Comparison of ENCODE assay signal across 10 mouse cellular contexts in the genomic region with DNA sequence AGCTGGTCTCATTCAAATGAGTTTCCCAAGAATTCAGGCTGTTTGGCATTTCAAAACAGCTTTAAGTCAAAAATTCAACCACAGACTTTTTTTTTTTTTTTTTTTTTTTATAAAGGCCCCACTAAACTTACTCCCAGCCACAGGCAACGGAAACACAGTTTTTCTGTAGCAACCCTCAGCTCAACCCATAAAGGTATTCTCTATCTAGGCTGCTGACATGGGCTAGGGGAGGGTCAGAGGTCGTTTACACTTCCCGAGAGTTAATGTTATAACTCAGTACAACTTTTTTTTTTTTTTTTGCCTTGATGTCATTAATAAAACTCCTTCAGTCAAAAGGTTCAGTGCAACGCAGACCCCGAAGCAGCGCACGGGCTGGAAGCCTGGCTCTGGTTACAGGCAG.
DNase-seq lines count a peak whose midpoint lies in the region; ATAC-seq and TF ChIP-seq lines count a peak whose summit lies in the region.
"Had no signal": no experiment of that assay in that cellular context is flagged by ENCODE, and none has a peak within 500 bp of the region (broad histone marks: within the 10 kb centered on the region; RNA-seq: fewer than 3 reads in every experiment).

No protein-coding gene starts in this region.

- no peaks in the 10 kb centered on the region for H3K9me3 ChIP-seq in liver, embryonic 11.5 days (ENCODE audit: control insufficient read depth, low read length)
- H3K9me3 ChIP-seq in embryonic facial prominence, embryonic 11.5 days (replicated peaks; ENCODE audit: control insufficient read depth, low read length): no peaks in the 10 kb centered on the region
- H3K9me3 ChIP-seq in hindbrain, postnatal 0 days (ENCODE audit: low read length): no peaks in the 10 kb centered on the region

- peak overlapping the region; percentile 67 for H3K27ac ChIP-seq in liver, adult 2 months (replicated peaks; ENCODE audit: insufficient read depth, low read depth, low read length)
- H3K27ac ChIP-seq in liver, embryonic 11.5 days (ENCODE audit: low read depth, low read length): no peak overlapping the region
- H3K27ac ChIP-seq in embryonic facial prominence, embryonic 11.5 days (replicated peaks; ENCODE audit: low read depth, low read length): no peak overlapping the region
- H3K27ac ChIP-seq in hindbrain, postnatal 0 days: no peak overlapping the region

- TF ChIP-seq POLR2A in liver, adult 2 months (IDR thresholded peaks at IDR 0.05; ENCODE audit: extremely low read depth, insufficient read depth, low read length): no peak

- peaks cover 2% of the 10 kb centered on the region for H3K4me1 ChIP-seq in liver, adult 2 months (ENCODE audit: control insufficient read depth, insufficient read depth, low read length)
- H3K4me1 ChIP-seq in liver, embryonic 11.5 days (replicated peaks; ENCODE audit: control insufficient read depth, insufficient read depth, low read length): peaks cover 16% of the 10 kb centered on the region
- no peaks in the 10 kb centered on the region for H3K4me1 ChIP-seq in embryonic facial prominence, embryonic 11.5 days (ENCODE audit: control insufficient read depth, insufficient read depth, low read length)
- no peaks in the 10 kb centered on the region for H3K4me1 ChIP-seq in hindbrain, postnatal 0 days (ENCODE audit: insufficient read depth, low read length)

- H3K79me2 ChIP-seq in liver, adult 2 months (ENCODE audit: control insufficient read depth, insufficient read depth, low read length): peaks cover 6% of the 10 kb centered on the region; the same call in 1 of the 2 replicates

- no peak for TF ChIP-seq CTCF in liver, adult 2 months (IDR thresholded peaks at IDR 0.05; ENCODE audit: low read depth, low read length)
- no peak for TF ChIP-seq CTCF in hindbrain, postnatal 0 days (IDR thresholded peaks at IDR 0.05; ENCODE audit: low read depth)

- no peak overlapping the region; the same call in 1 of the 2 replicates for H3K4me2 ChIP-seq in liver, embryonic 11.5 days
- no peak overlapping the region for H3K4me2 ChIP-seq in embryonic facial prominence, embryonic 11.5 days (ENCODE audit: low read depth, low read length)
- H3K4me2 ChIP-seq in hindbrain, postnatal 0 days (ENCODE audit: low read depth, low read length): no peak overlapping the region

- H3K27me3 ChIP-seq in liver, adult 2 months (ENCODE audit: control insufficient read depth, insufficient read depth, low read length): no peaks in the 10 kb centered on the region
- no peaks in the 10 kb centered on the region for H3K27me3 ChIP-seq in liver, embryonic 11.5 days (replicated peaks; ENCODE audit: control insufficient read depth, insufficient read depth, low read length)
- no peaks in the 10 kb centered on the region for H3K27me3 ChIP-seq in embryonic facial prominence, embryonic 11.5 days (ENCODE audit: control insufficient read depth, insufficient read depth, low read length)
- H3K27me3 ChIP-seq in hindbrain, postnatal 0 days (ENCODE audit: insufficient read depth, low read length): no peaks in the 10 kb centered on the region

- H3K4me3 ChIP-seq in liver, adult 2 months (ENCODE audit: insufficient read depth, low read depth, low read length): peak overlapping the region; percentile 49
- H3K4me3 ChIP-seq in liver, embryonic 11.5 days (ENCODE audit: low read depth, low read length): no peak overlapping the region
- H3K4me3 ChIP-seq in embryonic facial prominence, embryonic 11.5 days (ENCODE audit: low read depth, low read length): no peak overlapping the region
- no peak overlapping the region for H3K4me3 ChIP-seq in hindbrain, postnatal 0 days (ENCODE audit: low read length)

- WGBS in liver, adult 2 months: 59% methylated on average over 7 of the region's 7 CpGs
- WGBS in liver, embryonic 11.5 days: 64% methylated on average over 7 of the region's 7 CpGs
- WGBS in embryonic facial prominence, embryonic 11.5 days: 29% methylated on average over 7 of the region's 7 CpGs
- WGBS in hindbrain, postnatal 0 days: 80% methylated on average over 7 of the region's 7 CpGs

- peak overlapping the region; percentile 36; the same call in 1 of the 2 replicates for H3K9ac ChIP-seq in liver, adult 2 months (ENCODE audit: low read depth, low read length)
- no peak overlapping the region for H3K9ac ChIP-seq in liver, embryonic 11.5 days (ENCODE audit: low read depth, low read length)
- no peak overlapping the region for H3K9ac ChIP-seq in embryonic facial prominence, embryonic 11.5 days (replicated peaks; ENCODE audit: low read length)
- no peak overlapping the region for H3K9ac ChIP-seq in hindbrain, postnatal 0 days (replicated peaks; ENCODE audit: low read length)

- H3K36me3 ChIP-seq in liver, adult 2 months (ENCODE audit: control insufficient read depth, insufficient read depth, low read length): peaks cover 11% of the 10 kb centered on the region; the same call in 1 of the 2 replicates
- H3K36me3 ChIP-seq in liver, embryonic 11.5 days (ENCODE audit: control insufficient read depth, insufficient read depth, low read length): no peaks in the 10 kb centered on the region
- H3K36me3 ChIP-seq in embryonic facial prominence, embryonic 11.5 days (replicated peaks; ENCODE audit: control insufficient read depth, insufficient read depth, low read depth, low read length): no peaks in the 10 kb centered on the region
- H3K36me3 ChIP-seq in hindbrain, postnatal 0 days (ENCODE audit: insufficient read depth, low read length): no peaks in the 10 kb centered on the region

- DNase-seq in liver, adult 2 months (ENCODE audit: extremely low read depth, low read depth, low spot score): no peak
- no peak for DNase-seq in liver, embryonic 11.5 days (ENCODE audit: low spot score)
- DNase-seq in embryonic facial prominence, embryonic 11.5 days (ENCODE audit: low spot score): peak; percentile 46
- peak; percentile 21 to 45 for DNase-seq in kidney, postnatal 4 days
- DNase-seq in thymus, postnatal 25 days: peak; percentile 51
- no peak for DNase-seq in hindbrain, postnatal 0 days (ENCODE audit: low spot score)
- no peak for DNase-seq in left cerebral cortex, adult 18-20 months (ENCODE audit: low spot score in 2 of 2)
- DNase-seq: cerebellum, adult 9-10 months; layer of hippocampus, adult 9-11 months had no signal

- no peak for ATAC-seq in liver, embryonic 11.5 days (replicated peaks; ENCODE audit: low FRiP score)
- ATAC-seq in embryonic facial prominence, embryonic 11.5 days (replicated peaks; ENCODE audit: insufficient number of reproducible peaks, low FRiP score, low TSS enrichment, low read depth): no peak
- no peak for ATAC-seq in hindbrain, postnatal 0 days
- ATAC-seq: midbrain, embryonic 16.5 days had no signal

Comparison
In these comparisons a context has a peak if more than half of its experiments do, and no peak if none do; other contexts are left out.
1. DNase-seq: peak in embryonic facial prominence, embryonic 11.5 days (single experiment), kidney, postnatal 4 days (2 of 2) and thymus, postnatal 25 days (single experiment); none in liver, adult 2 months (single experiment), liver, embryonic 11.5 days (single experiment), hindbrain, postnatal 0 days (single experiment) and left cerebral cortex, adult 18-20 months (0 of 2).